Mouse (Mus musculus): ENCODE data around the gene Zbtb12. TPM values are rescaled to one million over a fixed set of nuclear protein-coding genes. Genes with fewer than 3 reads are reported as not detected.
"Not testable (repeated sequence)": the region's sequence is repeated elsewhere in the genome, so short reads cannot be mapped to it uniquely, and the experiment has no call there.

Zbtb12 gene
- total RNA-seq, 4 experiments from 2014 or later = 7.3 to 7.9 (median 7.6) TPM

GRCm38 (mm10) chr17:34900826-34901225 lies 21.5 kb downstream of the Zbtb12 start:
- not testable (repeated sequence) for DNase-seq (ENCODE audit: low spot score in 2 of 2)

- not testable (repeated sequence) for DNase-seq (ENCODE audit: low spot score in 2 of 2)
These were observed 22.7 kb downstream of the Zbtb12 start for GRCm38 (mm10) chr17:34901948-34902347.

DNA sequence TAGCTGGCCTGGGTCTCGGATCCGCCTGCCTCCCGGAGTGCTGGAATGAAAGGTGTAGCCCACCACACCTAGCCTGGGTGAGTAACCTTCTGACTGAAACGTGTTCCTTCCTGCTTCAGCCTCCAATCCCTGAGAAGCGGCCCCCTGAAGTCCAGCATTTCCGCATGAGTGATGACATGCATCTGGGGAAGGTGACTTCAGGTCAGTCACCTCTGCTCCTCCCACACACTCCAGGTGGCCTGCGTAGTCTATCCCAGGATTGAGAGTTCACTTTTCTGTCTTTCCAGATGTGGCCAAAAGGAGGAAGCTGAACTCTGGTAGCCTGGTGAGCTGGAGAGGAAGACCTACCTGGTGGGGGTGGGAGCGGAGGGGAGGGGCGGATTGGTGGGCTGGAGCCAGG lies 23.6 kb downstream of the Zbtb12 start:
- DNase-seq (ENCODE audit: low spot score in 2 of 2) = no peak

- DNase-seq (ENCODE audit: low spot score in 2 of 2) = no peak
These were observed 31.7 kb downstream of the Zbtb12 start for GRCm38 (mm10) chr17:34910982-34911381.

GRCm38 (mm10) chr17:34911945-34912351 lies 32.7 kb downstream of the Zbtb12 start:
- DNase-seq (ENCODE audit: low spot score in 2 of 2) = peak; percentile 56 to 67

DNA sequence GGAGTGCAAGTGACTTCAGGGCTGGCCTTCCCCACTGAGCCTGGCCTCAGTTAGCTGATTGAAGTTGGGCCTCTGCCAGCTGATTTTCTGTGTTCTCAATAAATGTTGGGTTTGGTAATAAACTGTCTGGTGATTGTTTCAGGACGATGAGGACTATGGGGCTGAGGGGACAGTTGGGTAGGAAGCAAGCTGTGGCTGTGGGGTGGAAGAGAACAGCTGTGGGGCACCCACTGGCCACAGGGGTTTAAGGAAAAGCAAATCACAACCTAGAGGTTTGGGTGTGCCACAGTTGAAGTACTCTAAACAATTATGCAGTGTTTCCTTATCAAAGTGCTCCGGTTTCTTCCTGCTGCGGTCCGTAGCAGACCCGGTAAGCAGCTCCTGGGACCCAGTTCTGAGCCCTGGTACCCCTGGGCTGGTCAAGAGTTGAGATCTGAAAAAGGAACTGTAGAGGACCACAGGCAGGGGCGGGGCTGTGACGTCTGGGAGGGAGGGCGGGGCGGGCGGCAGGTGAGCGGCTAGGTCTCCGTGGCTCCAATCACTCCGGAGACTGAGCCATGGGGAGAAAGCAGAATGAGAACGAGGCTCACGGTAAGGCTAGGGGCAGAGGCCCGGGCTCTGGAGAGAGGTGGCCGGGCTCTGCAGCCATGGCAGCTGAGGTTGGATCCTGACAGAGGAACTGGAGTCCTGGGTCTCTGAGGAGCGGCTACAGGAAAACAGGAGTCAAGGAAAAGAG lies 34.8 kb downstream of the Zbtb12 start, which contains the start of gene Slc44a4:
Slc44a4 (plus strand) TSS at position 537 of the 736 bp plus-strand sequence.
- DNase-seq (ENCODE audit: low spot score in 2 of 2) = no peak

- no peak for DNase-seq (ENCODE audit: low spot score in 2 of 2)
These were observed 36.1 kb downstream of the Zbtb12 start for GRCm38 (mm10) chr17:34915410-34915831.

DNA sequence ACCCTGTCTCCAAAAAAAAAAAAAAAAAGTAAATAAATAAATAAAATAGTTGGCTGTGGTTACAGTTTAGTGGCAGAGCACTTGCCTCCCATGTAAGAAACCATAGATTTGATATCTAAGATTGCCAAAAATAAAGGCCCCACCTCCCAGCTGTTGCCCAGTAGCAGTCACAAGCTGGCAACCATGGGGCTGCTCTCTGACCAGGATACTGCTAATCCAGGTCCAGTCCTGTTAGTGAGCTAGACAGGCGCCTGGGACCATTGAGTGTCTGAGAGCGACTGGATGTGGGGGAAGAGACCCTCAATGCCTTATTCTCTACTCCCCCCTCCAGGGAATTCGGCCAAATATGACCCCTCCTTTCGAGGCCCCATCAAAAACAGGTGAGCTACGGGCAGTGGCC lies 37.0 kb downstream of the Zbtb12 start:
- DNase-seq (ENCODE audit: low spot score in 2 of 2) = no peak

DNA sequence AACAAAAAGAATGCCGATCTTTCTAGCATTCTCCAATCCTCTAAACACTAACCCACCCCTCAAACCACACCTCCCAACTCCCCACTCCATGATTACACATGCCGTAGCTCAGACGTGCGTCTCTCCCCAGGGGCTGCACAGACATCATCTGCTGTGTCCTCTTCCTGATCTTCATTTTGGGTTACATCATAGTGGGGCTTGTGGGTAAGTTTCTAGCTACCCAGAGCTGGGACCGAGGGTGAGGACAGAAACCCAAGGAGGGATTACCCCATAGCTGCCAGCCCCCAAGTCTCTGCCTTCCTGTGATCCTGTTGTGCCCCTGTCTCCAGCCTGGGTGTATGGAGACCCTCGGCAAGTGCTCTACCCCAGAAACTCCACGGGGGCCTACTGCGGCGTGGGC lies 37.9 kb downstream of the Zbtb12 start:
- no peak for DNase-seq (ENCODE audit: low spot score in 2 of 2)

- no peak for DNase-seq (ENCODE audit: low spot score in 2 of 2)
These were observed 43.7 kb downstream of the Zbtb12 start for GRCm38 (mm10) chr17:34922939-34923338.

DNA sequence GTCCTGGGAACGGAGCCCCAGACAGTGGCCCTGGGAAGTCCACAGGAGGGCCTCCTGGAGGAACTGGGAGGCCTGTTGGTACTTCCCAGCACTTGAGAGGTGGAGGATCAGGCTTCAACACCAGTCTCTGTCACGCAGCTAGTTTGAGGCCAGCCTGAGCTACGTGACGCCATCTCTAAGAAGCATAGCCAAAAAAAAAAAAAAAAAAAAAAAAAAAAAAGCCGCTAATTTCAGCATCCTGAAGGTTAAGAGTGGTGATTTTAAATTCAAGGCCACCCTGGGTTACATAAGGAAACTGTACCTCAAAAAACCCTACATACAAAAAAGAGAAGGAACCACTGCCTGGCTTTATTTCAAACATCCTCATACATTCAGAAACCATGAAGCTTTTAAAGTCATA lies 45.0 kb downstream of the Zbtb12 start:
- DNase-seq (ENCODE audit: low spot score in 2 of 2) = no peak

GRCm38 (mm10) chr17:34927306-34928019 lies 48.2 kb downstream of the Zbtb12 start:
- no peak for DNase-seq (ENCODE audit: low spot score in 2 of 2)

DNA sequence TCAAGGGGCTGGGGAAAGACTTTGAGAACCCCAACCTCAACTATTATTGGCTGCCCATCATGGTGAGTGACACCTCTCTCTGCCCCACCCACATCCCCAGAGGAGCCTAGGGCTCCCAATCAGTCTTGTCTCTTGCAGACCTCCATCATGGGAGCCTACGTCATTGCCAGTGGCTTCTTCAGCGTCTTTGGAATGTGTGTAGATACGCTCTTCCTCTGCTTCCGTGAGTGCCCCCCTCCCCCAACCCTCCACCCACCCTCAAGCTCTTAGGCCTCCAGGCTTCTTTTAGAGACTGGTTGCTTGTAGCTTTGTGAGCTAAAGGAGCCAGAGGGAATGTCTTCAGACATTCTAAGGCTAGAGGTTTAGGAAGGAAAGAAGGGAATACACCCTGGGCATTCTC lies 49.6 kb downstream of the Zbtb12 start:
- no peak for DNase-seq (ENCODE audit: low spot score in 2 of 2)

GRCm38 (mm10) chr17:34931061-34931734 lies 51.9 kb downstream of the Zbtb12 start, which contains the start of gene Neu1:
Neu1 (plus strand) TSS chr17:34931253.
- DNase-seq (ENCODE audit: low spot score in 2 of 2) = peak; percentile 98 to 99

GRCm38 (mm10) chr17:34931735-34932098 lies 52.4 kb downstream of the Zbtb12 start:
- no peak for DNase-seq (ENCODE audit: low spot score in 2 of 2)

DNA sequence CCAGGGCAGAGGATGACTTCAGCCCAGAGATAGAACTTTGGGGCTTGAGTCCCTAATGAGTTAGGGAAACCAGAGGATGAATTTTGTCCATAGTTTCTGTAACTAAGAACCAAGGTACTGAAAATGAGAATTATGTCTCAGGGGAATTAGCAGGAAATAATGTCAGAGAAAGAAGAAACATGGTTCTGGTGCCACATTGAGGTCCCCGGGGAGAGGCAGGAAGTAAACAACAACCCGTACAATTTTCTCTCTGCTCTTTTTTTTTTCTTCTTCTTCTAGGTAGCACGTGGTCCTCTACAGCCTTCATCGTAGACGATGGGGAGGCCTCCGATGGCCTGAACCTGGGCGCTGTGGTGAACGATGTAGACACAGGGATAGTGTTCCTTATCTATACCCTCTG lies 53.0 kb downstream of the Zbtb12 start:
- DNase-seq (ENCODE audit: low spot score in 2 of 2) = no peak

- no peak for DNase-seq (ENCODE audit: low spot score in 2 of 2)
These were observed 54.7 kb downstream of the Zbtb12 start for GRCm38 (mm10) chr17:34934031-34934430.

DNA sequence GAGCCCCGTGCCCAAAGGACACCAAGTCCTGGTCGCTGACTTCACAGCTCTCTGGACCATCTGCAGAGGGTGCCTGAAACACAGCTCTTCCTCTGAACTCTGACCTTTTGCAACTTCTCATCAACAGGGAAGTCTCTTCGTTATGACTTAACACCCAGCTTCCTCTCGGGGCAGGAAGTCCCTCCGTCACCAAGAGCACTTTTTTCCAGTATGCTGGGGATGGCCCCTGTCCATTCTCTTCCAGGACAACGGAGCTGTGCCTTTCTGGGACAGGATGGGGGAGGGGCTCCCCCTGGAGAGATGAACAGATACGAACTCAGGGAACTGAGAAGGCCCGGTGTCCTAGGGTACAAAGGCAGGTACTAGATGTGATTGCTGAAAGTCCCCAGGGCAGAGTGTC lies 55.5 kb downstream of the Zbtb12 start:
- DNase-seq (ENCODE audit: low spot score in 2 of 2) = no peak

DNA sequence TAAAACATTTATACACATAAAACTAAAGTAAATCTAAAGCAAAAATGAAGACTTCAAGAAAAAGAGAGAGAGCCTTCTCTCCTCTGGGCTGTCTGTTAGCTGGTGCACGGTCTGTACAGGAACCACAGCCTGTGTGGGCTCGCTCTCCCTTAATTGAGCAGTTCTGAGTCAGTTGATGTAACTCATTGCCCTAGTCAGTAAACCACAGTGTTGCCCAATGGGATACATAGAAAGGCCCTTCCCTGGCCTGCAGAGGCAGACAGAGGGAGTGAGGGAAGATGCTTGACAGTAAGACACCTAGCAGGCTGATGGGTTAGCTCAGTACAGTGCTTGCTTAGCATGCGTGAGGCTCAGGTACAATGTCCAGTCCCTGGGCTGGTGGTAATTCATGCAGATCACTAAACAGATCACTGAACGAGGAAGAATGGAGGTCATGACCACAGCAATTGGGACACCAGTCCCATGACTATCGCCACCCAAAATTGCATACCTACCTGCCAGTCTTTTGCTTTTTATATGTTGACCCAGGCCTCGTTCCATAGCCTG lies 58.8 kb downstream of the Zbtb12 start:
- DNase-seq (ENCODE audit: low spot score in 2 of 2) = no peak

GRCm38 (mm10) chr17:34941344-34942041 lies 62.2 kb downstream of the Zbtb12 start:
- DNase-seq (ENCODE audit: low spot score in 2 of 2) = no peak

GRCm38 (mm10) chr17:34943128-34943815 lies 64.0 kb downstream of the Zbtb12 start:
- no peak for DNase-seq (ENCODE audit: low spot score in 2 of 2)

Data from gastrocnemius, adult 8-10 months (tissue).